Mouse (Mus musculus): Measurements from ENCODE around the gene Tmem108.

- TF ChIP-seq CTCF (conservative IDR thresholded peaks at IDR 0.05; ENCODE audit: low read length) (no peak), NANOG (IDR thresholded peaks at IDR 0.05; ENCODE audit: borderline replicate concordance, low read length) (no peak), POU5F1 (IDR thresholded peaks at IDR 0.05; ENCODE audit: borderline replicate concordance, low read length) (no peak)
Observed at GRCm38 (mm10) chr9:103489096-103489495, 272.5 kb downstream of the Tmem108 start.
